Mouse (Mus musculus): Measurements from ENCODE around the gene Gm38392. TPM values are rescaled to one million over a fixed set of nuclear protein-coding genes. Genes with fewer than 3 reads are reported as not detected.

The Gm38392 gene
- polyA plus RNA-seq, 1 experiment from 2014 or later, result 0.29 TPM

DNA sequence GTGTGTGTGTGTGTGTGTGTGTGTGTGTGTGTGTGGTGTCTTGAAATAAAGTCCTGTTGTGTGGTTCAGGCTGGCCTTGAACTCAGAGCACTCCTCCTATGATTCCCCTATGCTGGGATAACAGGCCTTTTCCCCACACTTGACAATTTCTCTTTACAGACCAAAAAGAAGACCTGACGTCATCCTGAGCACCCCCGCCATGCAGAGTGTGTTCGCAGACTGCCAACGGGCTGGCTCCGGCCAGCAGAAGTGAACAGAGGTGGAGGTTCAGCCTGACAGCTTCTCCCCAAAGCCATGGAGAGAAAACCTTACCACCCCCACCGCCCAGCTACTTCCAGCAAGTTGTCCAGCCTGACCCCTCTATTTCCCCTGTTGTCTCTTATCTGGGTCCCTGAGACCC is 57.5 kb downstream of the Gm38392 start:
- 78% methylated on average over 6 of the region's 6 CpGs for WGBS
- Histone ChIP-seq H3K9me3 (no peaks in the 10 kb centered on the region), H3K4me1 (peaks cover 10% of the 10 kb centered on the region; the same call in 1 of the 2 replicates), H3K27ac (no peak overlapping the region), H3K36me3 (no peaks in the 10 kb centered on the region), H3K4me3 (no peak overlapping the region), H3K27me3 (ENCODE audit: insufficient read depth, poor library complexity, severe bottlenecking) (peaks cover 90% of the 10 kb centered on the region)
- no peak for DNase-seq (ENCODE audit: low spot score)

GRCm38 (mm10) chr3:88228906-88229305 is 58.1 kb downstream of the Gm38392 start:
- no peak overlapping the region for H3K27ac ChIP-seq
- H3K4me1 ChIP-seq, result peaks cover 10% of the 10 kb centered on the region; the same call in 1 of the 2 replicates
- no peaks in the 10 kb centered on the region for H3K9me3 ChIP-seq
- DNase-seq (ENCODE audit: low spot score), result no peak
- 33% methylated on average over 4 of the region's 4 CpGs for WGBS
- no peak overlapping the region for H3K4me3 ChIP-seq
- peaks cover 93% of the 10 kb centered on the region for H3K27me3 ChIP-seq (ENCODE audit: insufficient read depth, poor library complexity, severe bottlenecking)
- H3K36me3 ChIP-seq, result no peaks in the 10 kb centered on the region

GRCm38 (mm10) chr3:88227976-88228375 is 59.0 kb downstream of the Gm38392 start:
- H3K36me3 ChIP-seq, result no peaks in the 10 kb centered on the region
- no peak overlapping the region for H3K27ac ChIP-seq
- no peaks in the 10 kb centered on the region for H3K9me3 ChIP-seq
- DNase-seq (ENCODE audit: low spot score), result no peak
- H3K27me3 ChIP-seq (ENCODE audit: insufficient read depth, poor library complexity, severe bottlenecking), result peaks cover 93% of the 10 kb centered on the region
- H3K4me3 ChIP-seq, result no peak overlapping the region
- WGBS, result 52% methylated on average over 6 of the region's 6 CpGs
- H3K4me1 ChIP-seq, result peaks cover 10% of the 10 kb centered on the region; the same call in 1 of the 2 replicates

DNA sequence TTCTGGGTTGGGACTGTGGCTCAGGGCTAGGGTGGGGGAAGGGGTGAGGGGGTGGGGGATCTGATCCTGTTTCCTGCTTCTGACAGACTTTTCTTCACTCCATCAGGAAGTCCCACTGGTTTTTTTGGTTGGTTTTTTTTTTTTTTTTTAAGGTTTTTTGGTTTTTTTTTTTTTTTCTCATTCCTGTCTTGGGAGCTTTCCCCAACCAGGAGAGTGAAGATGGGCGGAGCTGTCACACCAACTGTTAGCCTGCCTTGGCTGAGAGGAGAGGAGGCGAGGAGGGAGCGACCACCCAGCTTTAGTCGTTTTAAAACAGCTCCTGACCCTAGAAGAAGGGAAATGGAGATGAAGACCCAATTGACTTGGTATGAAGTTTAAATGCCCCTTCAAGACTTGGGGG is 59.8 kb downstream of the Gm38392 start:
- WGBS, result 20% methylated on average over 4 of the region's 4 CpGs
- peaks cover 9% of the 10 kb centered on the region; the same call in 1 of the 2 replicates for H3K4me1 ChIP-seq

DNA sequence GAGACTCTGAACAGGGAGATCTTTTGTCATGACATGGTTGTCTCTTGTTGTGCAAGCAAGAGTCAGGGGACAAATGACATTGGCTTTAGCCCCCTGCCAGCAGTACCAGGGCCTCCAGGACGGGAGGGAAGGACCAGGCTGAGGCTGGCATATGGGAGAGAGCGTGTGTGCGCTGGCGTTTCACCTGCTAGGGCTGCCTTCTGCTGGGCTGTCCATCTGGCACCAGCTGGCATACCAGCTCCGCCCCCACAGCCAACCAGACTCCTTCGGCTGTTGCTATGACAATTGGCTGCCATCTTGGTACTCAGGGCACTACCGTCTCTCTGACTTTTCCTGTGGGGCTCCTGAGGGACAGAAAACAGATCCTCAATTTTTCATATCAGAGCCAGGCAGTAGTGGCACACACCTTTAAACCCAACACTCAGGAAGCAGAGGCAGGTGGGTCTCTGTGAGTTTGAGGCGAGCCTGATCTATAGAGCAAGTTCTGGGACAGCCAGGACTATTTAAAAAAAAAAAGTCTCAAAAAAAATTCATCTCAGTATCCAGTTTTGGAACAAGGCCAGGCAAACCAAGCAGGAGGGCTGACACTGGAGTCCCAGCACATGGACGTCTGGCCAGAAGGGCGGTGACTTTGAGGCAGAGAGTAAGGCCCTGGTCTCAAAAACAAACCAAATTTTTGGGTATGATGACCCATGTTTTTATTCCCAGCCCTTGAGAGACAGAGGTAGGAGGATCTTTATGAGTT is 60.7 kb downstream of the Gm38392 start:
- Histone ChIP-seq H3K9me3 (no peaks in the 10 kb centered on the region), H3K27ac (no peak overlapping the region), H3K36me3 (no peaks in the 10 kb centered on the region), H3K27me3 (ENCODE audit: insufficient read depth, poor library complexity, severe bottlenecking) (peaks cover 93% of the 10 kb centered on the region), H3K4me1 (peaks cover 7% of the 10 kb centered on the region; the same call in 1 of the 2 replicates), H3K4me3 (no peak overlapping the region)
- DNase-seq (ENCODE audit: low spot score), result no peak
- 82% methylated on average over 10 of the region's 10 CpGs for WGBS

More for the DNA sequence above, 59.8 kb downstream of the Gm38392 start:
- Histone ChIP-seq H3K36me3 (no peaks in the 10 kb centered on the region), H3K9me3 (no peaks in the 10 kb centered on the region), H3K27ac (no peak overlapping the region), H3K27me3 (ENCODE audit: insufficient read depth, poor library complexity, severe bottlenecking) (peaks cover 93% of the 10 kb centered on the region), H3K4me3 (no peak overlapping the region)
- no peak for DNase-seq (ENCODE audit: low spot score)

DNA sequence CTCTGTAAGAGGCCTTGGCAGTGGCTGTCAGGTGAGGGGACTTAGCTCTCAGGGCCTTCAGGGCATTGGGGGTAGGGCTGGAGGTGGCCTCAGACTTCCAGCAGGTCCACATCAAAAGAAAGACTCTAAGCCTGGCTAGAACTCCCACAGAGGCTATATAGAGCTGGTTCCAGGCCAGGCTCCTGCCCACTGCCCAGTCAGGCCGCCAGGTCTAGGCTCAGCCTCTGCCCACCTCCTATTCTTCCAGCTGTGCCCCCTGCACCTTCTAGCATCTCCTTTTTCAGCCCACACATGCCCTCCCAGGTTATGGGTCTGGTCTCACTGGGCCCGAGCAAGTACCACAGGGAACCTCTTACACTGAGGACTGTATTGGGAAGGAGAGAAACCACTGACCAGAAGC is 62.1 kb downstream of the Gm38392 start:
- H3K27ac ChIP-seq, result no peak overlapping the region
- no peak for DNase-seq (ENCODE audit: low spot score)
- WGBS, result 45% methylated on average over 2 of the region's 2 CpGs

GRCm38 (mm10) chr3:88222446-88222845 is 64.6 kb downstream of the Gm38392 start:
- DNase-seq (ENCODE audit: low spot score), result no peak
- Histone ChIP-seq H3K9me3 (no peaks in the 10 kb centered on the region), H3K4me3 (no peak overlapping the region), H3K27ac (no peak overlapping the region), H3K36me3 (no peaks in the 10 kb centered on the region), H3K27me3 (ENCODE audit: insufficient read depth, poor library complexity, severe bottlenecking) (peaks cover 95% of the 10 kb centered on the region), H3K4me1 (no peaks in the 10 kb centered on the region)
- 72% methylated on average over 6 of the region's 6 CpGs for WGBS

More for the DNA sequence above, 62.1 kb downstream of the Gm38392 start:
- Histone ChIP-seq H3K27me3 (ENCODE audit: insufficient read depth, poor library complexity, severe bottlenecking) (peaks cover 93% of the 10 kb centered on the region), H3K4me3 (no peak overlapping the region), H3K4me1 (no peaks in the 10 kb centered on the region), H3K36me3 (no peaks in the 10 kb centered on the region), H3K9me3 (no peaks in the 10 kb centered on the region)

GRCm38 (mm10) chr3:88221519-88222390 is 65.3 kb downstream of the Gm38392 start:
- 49% methylated on average over 12 of the region's 12 CpGs for WGBS
- H3K27ac ChIP-seq, result no peak overlapping the region
- H3K27me3 ChIP-seq (ENCODE audit: insufficient read depth, poor library complexity, severe bottlenecking), result peaks cover 99% of the 10 kb centered on the region
- no peak overlapping the region for H3K4me3 ChIP-seq
- DNase-seq (ENCODE audit: low spot score), result no peak
- H3K36me3 ChIP-seq, result no peaks in the 10 kb centered on the region
- no peaks in the 10 kb centered on the region for H3K9me3 ChIP-seq
- H3K4me1 ChIP-seq, result no peaks in the 10 kb centered on the region

DNA sequence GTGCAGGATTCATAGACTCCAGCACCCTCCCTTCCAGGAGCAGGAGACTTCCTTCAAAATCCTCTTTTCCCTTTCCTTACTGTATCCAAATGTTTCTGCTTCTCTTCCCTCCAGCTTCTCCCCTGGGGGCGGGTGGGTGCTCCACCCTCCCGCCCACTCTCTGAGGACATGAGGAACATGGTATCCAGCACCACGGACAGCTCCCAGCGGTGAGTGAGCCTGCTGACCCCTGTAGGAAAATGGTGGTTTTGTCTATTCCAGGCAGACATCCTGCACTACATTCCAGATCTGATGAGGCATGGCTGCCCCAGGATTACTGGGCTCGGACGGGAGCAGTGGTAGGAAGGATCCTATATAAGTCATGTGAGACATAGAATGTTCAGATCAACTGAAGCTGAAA is 66.2 kb downstream of the Gm38392 start:
- no peaks in the 10 kb centered on the region for H3K9me3 ChIP-seq
- peak; percentile 86 for DNase-seq (ENCODE audit: low spot score)
- H3K36me3 ChIP-seq, result no peaks in the 10 kb centered on the region
- under 1% methylated on average over 6 of the region's 6 CpGs for WGBS
- H3K27ac ChIP-seq, result no peak overlapping the region
- peaks cover 99% of the 10 kb centered on the region for H3K27me3 ChIP-seq (ENCODE audit: insufficient read depth, poor library complexity, severe bottlenecking)
- H3K4me3 ChIP-seq, result no peak overlapping the region
- H3K4me1 ChIP-seq, result peaks cover 1% of the 10 kb centered on the region

DNA sequence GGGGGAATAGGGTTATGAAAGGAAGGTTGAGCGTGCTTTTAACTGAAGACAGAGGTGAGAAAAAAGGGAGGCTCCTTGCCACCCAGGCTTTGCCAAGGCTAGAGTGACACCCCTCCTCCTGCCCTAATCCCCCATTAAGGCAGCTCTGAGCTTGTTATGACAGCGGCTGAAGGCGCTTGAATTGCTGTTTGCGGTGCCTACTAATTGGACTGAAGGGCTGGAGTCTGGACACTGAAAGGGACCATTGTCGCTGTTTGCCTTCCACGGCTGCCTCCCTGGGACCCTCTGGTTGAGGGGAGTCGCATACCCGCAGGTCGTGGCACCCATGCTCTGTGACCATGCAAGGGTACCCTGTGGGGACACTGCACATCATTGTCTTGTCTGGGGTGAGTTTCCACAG is 67.1 kb downstream of the Gm38392 start:
- Histone ChIP-seq H3K9me3 (no peaks in the 10 kb centered on the region), H3K27me3 (ENCODE audit: insufficient read depth, poor library complexity, severe bottlenecking) (peaks cover 99% of the 10 kb centered on the region), H3K4me1 (peaks cover 10% of the 10 kb centered on the region), H3K36me3 (no peaks in the 10 kb centered on the region), H3K27ac (no peak overlapping the region), H3K4me3 (no peak overlapping the region)
- no peak for DNase-seq (ENCODE audit: low spot score)
- 22% methylated on average over 9 of the region's 9 CpGs for WGBS

DNA sequence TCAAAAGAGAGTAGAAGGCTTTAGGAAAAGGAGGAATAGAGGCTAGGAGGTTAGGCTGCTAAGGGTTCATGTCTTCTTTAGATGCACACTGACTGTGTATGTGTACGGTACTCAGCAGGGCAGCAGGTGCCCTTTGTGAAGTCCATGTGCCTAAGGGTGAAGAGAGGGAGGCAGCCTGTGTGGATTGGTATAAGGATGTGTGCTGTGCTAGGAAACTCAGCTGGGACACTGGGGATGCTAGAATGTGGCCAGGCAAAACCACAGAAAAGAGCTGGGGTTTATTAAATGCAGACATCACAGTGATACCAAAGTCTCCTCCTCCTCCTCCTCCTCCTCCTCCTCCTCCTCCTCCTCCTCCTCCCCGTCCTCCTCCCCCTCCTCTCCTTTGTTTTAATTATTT is 69.3 kb downstream of the Gm38392 start:
- H3K9me3 ChIP-seq, result no peaks in the 10 kb centered on the region
- H3K36me3 ChIP-seq, result no peaks in the 10 kb centered on the region
- WGBS, result 55% methylated on average over 1 of the region's 2 CpGs
- peaks cover 99% of the 10 kb centered on the region for H3K27me3 ChIP-seq (ENCODE audit: insufficient read depth, poor library complexity, severe bottlenecking)
- H3K4me1 ChIP-seq, result peaks cover 20% of the 10 kb centered on the region
- no peak for DNase-seq (ENCODE audit: low spot score)
- H3K4me3 ChIP-seq, result no peak overlapping the region
- H3K27ac ChIP-seq, result no peak overlapping the region

DNA sequence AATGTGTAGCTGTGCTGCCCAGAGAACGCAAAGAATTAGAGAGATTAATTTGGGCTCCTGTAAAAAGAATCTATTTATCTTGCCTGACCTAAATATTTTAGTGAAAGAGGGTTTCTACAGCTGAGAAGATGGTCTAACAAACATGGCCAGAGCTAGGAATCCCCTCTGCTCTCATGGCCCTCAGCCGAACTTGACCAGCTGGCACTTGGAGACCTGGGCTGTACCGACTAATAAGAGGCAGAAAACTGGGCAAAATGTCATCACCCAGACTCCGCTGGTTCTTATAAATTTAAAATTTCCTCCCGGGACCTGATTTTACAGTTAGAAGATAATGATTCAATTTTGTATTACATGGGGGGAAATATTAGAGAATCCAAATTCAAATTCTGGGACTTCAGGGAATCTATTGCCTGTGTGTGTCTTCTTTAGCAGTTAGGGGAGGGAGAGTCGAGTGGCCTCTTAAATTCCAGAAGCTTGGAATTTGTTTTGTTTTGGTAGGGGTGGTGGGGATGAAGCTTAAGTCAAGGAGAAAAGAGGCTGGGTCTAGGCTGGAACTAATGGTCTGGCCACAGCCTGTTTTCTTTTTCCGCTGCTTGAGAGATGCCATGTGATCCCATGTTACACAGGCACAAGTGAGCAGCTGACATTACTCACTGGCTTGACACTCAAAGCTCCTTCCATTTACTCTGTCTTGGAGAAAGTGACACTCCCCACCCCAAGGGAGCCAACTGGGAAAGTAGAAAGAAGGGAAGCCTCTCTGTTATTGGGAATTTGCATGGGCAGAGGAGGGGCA is 70.3 kb downstream of the Gm38392 start:
- Histone ChIP-seq H3K27ac (no peak overlapping the region), H3K4me1 (peaks cover 20% of the 10 kb centered on the region), H3K9me3 (no peaks in the 10 kb centered on the region), H3K36me3 (no peaks in the 10 kb centered on the region), H3K4me3 (no peak overlapping the region), H3K27me3 (ENCODE audit: insufficient read depth, poor library complexity, severe bottlenecking) (peaks cover 100% of the 10 kb centered on the region)
- 10% methylated on average over 7 of the region's 7 CpGs for WGBS
- DNase-seq (ENCODE audit: low spot score), result no peak

Data from heart, embryonic 10.5 days (tissue).